In genomic region chr3:127322870-127323269, GRCm38 (mm10) we compare ENCODE assay signal across 8 mouse cellular contexts.
DNase-seq lines count a peak whose midpoint lies in the region; TF ChIP-seq lines count a peak whose summit lies in the region.

No protein-coding gene starts in this region.

- no peaks in the 10 kb centered on the region for H3K27me3 ChIP-seq in splenic B cell, adult 2 months (ENCODE audit: control insufficient read depth, insufficient read depth, low read length, poor library complexity, severe bottlenecking)

- peak; percentile 26 to 88 for DNase-seq in frontal cortex, adult 2 months (ENCODE audit: extremely low spot score in 1 of 2, low spot score in 1 of 2)
- no peak for DNase-seq in frontal cortex, postnatal 10 days (ENCODE audit: low spot score in 2 of 2)
- peak; percentile 5 for DNase-seq in ovary, postnatal 10 days (ENCODE audit: low spot score)
- no peak for DNase-seq in ovary, postnatal 36 days (ENCODE audit: low spot score)
- DNase-seq in adipocyte (ENCODE audit: low spot score): peak; percentile 79
- DNase-seq in fibroblast of lung, adult 2 months (ENCODE audit: low read depth): peak; percentile 15
- DNase-seq in left cerebral cortex, adult 2 months (ENCODE audit: extremely low spot score in 1 of 2, low spot score in 2 of 2): peak; percentile 36 to 42
- peak; percentile 53 for DNase-seq in splenic B cell, adult 2 months (ENCODE audit: low read depth, low spot score)

- peak; percentile 90 for TF ChIP-seq CTCF in left cerebral cortex, adult 2 months (IDR thresholded peaks at IDR 0.05)

- no peak overlapping the region for H3K4me3 ChIP-seq in left cerebral cortex, adult 2 months

- H3K36me3 ChIP-seq in splenic B cell, adult 2 months (ENCODE audit: control insufficient read depth, insufficient read depth, low read length, poor library complexity, severe bottlenecking): no peaks in the 10 kb centered on the region

- intact Hi-C loops in left cerebral cortex, adult 2 months (cut with DNase I): loop anchor here (2.0 to 5.0 kb wide), 2 partner anchors 104 to 124 kb away; no protein-coding TSS in a partner anchor

- H3K27ac ChIP-seq in left cerebral cortex, adult 2 months: no peak overlapping the region

Comparison
In these comparisons a context has a peak if more than half of its experiments do, and no peak if none do; other contexts are left out.
1. DNase-seq: peak in frontal cortex, adult 2 months (2 of 2), ovary, postnatal 10 days (single experiment), adipocyte (single experiment), fibroblast of lung, adult 2 months (single experiment), left cerebral cortex, adult 2 months (2 of 2) and splenic B cell, adult 2 months (single experiment); none in frontal cortex, postnatal 10 days (0 of 2) and ovary, postnatal 36 days (single experiment).